Mouse (Mus musculus) hindbrain, postnatal 0 days (tissue): ENCODE measurements at regions not wholly inside any gene's neighbourhood (a gene's known extent, or its start where the extent isn't known, plus 50 kb on each side); places are given as distances from the start of the nearest gene placed in this dataset.

Experiments
- ATAC-seq: fragments of 200-750 bp; cut with Nextera tagmentation; 2 replicates; pipeline ENCODE4 v1.8.0; 2017; ENCODE audit warnings: mild to moderate bottlenecking, moderate TSS enrichment, moderate library complexity
- DNase-seq: peaks from one replicate; pipeline ENCODE4 v3.0.0-alpha.2; 2015; ENCODE audit warnings: low spot score
- H3K27ac ChIP-seq: fragments of 300-500 bp; sonication (generic); 2 replicates; pipeline ENCODE4 v1.5.1; 2014; ENCODE audit warnings: mild to moderate bottlenecking
- H3K27me3 ChIP-seq: fragments of 300-500 bp; sonication (generic); 2 replicates; pipeline ENCODE4 v1.6.1; 2014; ENCODE audit warnings: low read length, mixed read lengths; ENCODE audit not compliant: insufficient read depth
- H3K36me3 ChIP-seq: fragments of 300-500 bp; sonication (generic); 2 replicates; pipeline ENCODE4 v1.6.1; 2014; ENCODE audit warnings: low read length, mixed read lengths; ENCODE audit not compliant: insufficient read depth
- H3K4me1 ChIP-seq: fragments of 300-500 bp; sonication (generic); 2 replicates; pipeline ENCODE4 v1.6.1; 2014; ENCODE audit warnings: antibody characterized with exemption, low read length, mixed read lengths; ENCODE audit not compliant: insufficient read depth
- H3K4me2 ChIP-seq: fragments of 300-500 bp; sonication (generic); 2 replicates; pipeline ENCODE4 v1.6.1; 2014; ENCODE audit warnings: low read depth, mild to moderate bottlenecking, low read length, moderate library complexity, mixed read lengths
- H3K4me3 ChIP-seq: fragments of 300-500 bp; sonication (generic); 2 replicates; pipeline ENCODE4 v1.5.1; 2014; ENCODE audit warnings: low read length
- H3K9ac ChIP-seq: fragments of 300-500 bp; sonication (generic); replicated peaks from 2 replicates; pipeline ENCODE4 v1.6.1; 2014; ENCODE audit warnings: mild to moderate bottlenecking, low read length, moderate library complexity, mixed read lengths
- H3K9me3 ChIP-seq: fragments of 300-500 bp; sonication (generic); 2 replicates; pipeline ENCODE4 v1.6.1; 2016; ENCODE audit warnings: low read length, mixed read lengths
- CTCF ChIP-seq: IDR thresholded peaks from 2 replicates; pipeline ENCODE4 v1.5.1; 2016; ENCODE audit warnings: antibody characterized with exemption, control low read depth, low read depth
- WGBS: fragments of 180-500 bp; shearing (Covaris S2); extraction: QIAGEN DNeasy Blood & Tissue Kit; methylation state at CpG from one replicate; pipeline ENCODE4 v1.1.7; 2014; 5-methylcytosine and 5-hydroxymethylcytosine counted together

DNA sequence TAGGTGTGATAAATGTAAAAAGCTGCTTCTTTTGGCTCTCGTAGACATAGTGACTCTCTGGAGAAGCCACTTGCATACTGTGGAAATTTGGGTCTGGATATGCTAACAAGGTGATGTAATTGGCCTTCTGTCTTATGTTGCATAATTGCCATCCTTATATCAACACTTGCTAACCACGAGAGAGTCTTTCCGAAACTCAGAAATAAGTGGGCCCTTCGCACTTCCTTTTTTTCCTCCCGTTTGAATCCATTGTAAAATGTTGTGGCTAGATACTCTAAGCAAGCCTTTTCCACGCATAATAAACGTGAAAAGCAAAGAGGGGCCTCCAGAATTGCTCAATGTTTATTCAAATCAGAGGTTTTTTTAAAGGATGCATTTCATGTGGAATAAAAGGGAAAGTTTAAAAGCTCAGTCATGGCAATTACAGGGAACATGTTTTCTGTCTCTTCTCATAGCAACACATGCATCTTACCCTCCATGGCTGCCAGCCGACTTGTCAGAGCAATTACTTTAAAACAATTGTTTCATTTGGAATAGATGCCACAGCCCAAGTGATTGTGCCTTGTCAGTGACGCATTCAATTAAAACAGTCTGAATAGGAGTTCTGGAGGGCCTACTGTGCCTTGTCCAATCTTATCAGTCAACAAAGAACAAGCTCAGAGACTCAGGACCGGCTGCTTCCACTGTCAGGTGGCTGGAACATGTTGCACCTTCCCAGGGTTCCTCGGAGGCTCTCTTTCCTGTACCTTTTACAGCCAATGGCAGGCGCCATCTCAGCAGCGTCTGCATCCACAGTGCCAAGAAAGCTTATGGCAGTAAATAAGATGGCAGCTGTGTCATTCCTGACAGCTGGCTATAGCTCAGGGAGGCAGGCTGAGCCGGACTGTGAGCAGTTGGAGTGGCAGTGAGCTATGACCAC is 680.7 kb downstream of the Stpg2 start:
- Histone ChIP-seq H3K9ac (no peak overlapping the region), H3K4me3 (no peak overlapping the region), H3K9me3 (no peaks in the 10 kb centered on the region), H3K36me3 (no peaks in the 10 kb centered on the region), H3K4me2 (peak overlapping the region; percentile 28), H3K27ac (peak overlapping the region; percentile 71), H3K4me1 (no peaks in the 10 kb centered on the region), H3K27me3 (no peaks in the 10 kb centered on the region)
- WGBS, result 19% methylated on average over 14 of the region's 14 CpGs
- ATAC-seq (peak; percentile 95), DNase-seq (peak; percentile 92)
- peak; percentile 27; the same call in 1 of the 2 replicates for TF ChIP-seq CTCF

DNA sequence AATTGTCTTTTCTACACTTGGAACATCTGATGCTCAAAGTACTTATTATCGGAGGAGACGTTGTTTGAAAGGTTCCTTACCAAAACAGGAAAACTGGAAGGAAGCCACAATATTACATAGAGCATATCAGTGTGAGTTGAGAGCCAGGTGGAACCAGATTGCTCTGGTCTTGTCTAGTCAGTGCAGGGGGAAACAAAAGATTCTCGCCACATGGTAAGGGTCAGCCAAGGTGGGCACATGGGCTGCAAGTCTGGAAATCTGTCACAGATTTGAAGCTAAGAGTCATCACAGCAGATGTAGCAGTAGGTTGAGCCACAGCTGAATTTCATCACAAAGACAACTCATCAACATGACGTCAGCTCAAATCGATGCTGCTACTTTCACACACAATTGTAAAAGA is 681.8 kb downstream of the Stpg2 start:
- H3K9me3 ChIP-seq, result no peaks in the 10 kb centered on the region
- WGBS, result 58% methylated on average over 5 of the region's 5 CpGs
- no peak overlapping the region for H3K4me3 ChIP-seq
- H3K9ac ChIP-seq, result no peak overlapping the region
- H3K27ac ChIP-seq, result peak overlapping the region; percentile 65; the same call in 1 of the 2 replicates
- no peaks in the 10 kb centered on the region for H3K27me3 ChIP-seq
- H3K4me2 ChIP-seq, result no peak overlapping the region
- H3K36me3 ChIP-seq, result no peaks in the 10 kb centered on the region
- H3K4me1 ChIP-seq, result no peaks in the 10 kb centered on the region
- no peak for TF ChIP-seq CTCF
- peak; percentile 72 for ATAC-seq
- peak; percentile 82 for DNase-seq

DNA sequence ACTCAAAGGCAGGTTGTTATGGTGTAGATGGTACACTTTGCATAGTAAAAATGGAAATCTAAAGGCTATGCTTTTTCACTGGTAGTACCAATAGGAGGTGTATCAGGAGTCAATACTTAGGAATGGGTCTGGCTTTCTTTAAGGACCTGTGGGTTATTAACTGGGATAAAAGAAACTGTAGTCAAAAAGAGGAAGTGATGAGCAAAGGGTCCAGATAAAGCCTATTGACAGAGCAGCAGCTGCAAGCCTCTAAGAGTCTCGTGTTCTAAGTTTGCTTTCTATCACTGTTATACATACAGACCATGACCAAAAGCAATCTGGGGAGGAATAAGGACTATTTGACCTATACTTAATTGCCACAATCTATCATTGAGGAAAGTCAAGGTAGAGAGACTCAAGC is 683.0 kb downstream of the Stpg2 start:
- Histone ChIP-seq H3K9me3 (no peaks in the 10 kb centered on the region), H3K4me3 (no peak overlapping the region), H3K9ac (no peak overlapping the region), H3K27ac (no peak overlapping the region), H3K36me3 (no peaks in the 10 kb centered on the region), H3K27me3 (no peaks in the 10 kb centered on the region), H3K4me2 (no peak overlapping the region), H3K4me1 (no peaks in the 10 kb centered on the region)
- DNase-seq, result no peak
- 85% methylated on average over 1 of the region's 1 CpGs for WGBS
- TF ChIP-seq CTCF, result no peak
- ATAC-seq, result no peak

DNA sequence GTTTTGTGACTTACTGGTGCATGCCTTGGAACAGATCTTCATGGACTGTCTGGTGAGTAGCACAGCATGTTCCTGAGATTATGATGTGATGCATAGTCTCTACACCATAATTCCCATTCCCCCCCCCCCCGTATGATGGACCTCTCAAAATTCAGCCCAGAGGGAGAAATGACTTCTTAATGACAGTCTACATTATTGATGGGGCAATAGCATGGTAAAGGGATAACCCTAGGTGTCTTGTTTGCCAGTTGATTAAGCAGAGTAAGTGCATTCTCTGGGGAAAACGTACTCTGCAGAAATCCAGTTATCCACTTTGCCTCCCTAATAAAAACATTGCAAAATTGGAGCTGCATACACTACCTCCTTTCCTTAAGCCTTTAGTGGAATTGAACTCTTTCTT is 684.7 kb downstream of the Stpg2 start:
- Histone ChIP-seq H3K4me3 (no peak overlapping the region), H3K4me2 (no peak overlapping the region), H3K9ac (no peak overlapping the region), H3K27ac (no peak overlapping the region), H3K4me1 (no peaks in the 10 kb centered on the region), H3K27me3 (no peaks in the 10 kb centered on the region), H3K9me3 (no peaks in the 10 kb centered on the region), H3K36me3 (no peaks in the 10 kb centered on the region)
- ATAC-seq, result no peak
- WGBS, result 72% methylated on average over 2 of the region's 2 CpGs
- no peak for DNase-seq
- TF ChIP-seq CTCF, result no peak

DNA sequence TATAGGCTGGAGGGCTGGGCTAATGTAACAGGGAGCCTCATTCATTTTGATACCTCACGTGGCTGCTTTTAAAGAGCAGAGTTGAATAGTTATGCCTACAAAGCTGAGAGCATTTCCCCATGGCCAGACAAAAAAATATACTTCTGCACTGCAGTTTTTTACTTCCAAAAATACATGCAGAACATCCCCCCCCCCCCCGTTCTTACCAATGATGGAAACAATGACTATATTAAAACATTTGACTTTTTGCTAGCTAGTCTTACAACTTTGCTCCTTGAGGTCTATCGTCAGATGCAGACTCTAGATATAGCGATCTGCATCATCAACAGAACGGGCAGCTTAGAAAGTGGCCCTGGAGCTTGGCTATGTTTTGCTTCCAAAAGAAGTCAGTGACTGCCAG is 692.4 kb downstream of the Stpg2 start:
- Histone ChIP-seq H3K36me3 (no peaks in the 10 kb centered on the region), H3K4me1 (no peaks in the 10 kb centered on the region), H3K27ac (no peak overlapping the region), H3K9me3 (no peaks in the 10 kb centered on the region), H3K4me3 (no peak overlapping the region), H3K4me2 (no peak overlapping the region), H3K27me3 (no peaks in the 10 kb centered on the region), H3K9ac (no peak overlapping the region)
- no peak for DNase-seq
- TF ChIP-seq CTCF, result no peak
- ATAC-seq, result no peak
- WGBS, result 84% methylated on average over 5 of the region's 5 CpGs

DNA sequence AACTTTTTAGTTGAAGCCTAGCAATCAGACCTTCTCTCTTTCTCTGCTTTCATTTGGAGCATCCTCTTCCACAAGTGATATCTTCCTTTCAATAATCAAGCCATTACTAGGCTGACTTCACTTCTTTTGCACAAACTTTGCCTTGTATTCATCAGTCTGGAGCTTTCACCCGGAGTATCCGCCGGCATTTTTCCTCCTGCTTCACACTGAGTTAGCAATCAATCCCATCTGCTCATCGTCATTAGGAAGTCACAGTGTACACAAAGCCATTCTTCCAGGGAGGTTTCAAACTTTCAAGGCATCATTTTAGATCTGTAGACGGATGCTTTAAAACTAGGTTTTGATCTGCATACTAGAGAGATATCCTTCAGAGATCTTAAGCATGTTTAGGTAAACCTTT is 693.7 kb downstream of the Stpg2 start:
- H3K36me3 ChIP-seq, result no peaks in the 10 kb centered on the region
- TF ChIP-seq CTCF, result no peak
- ATAC-seq (no peak), DNase-seq (peak; percentile 46)
- H3K4me2 ChIP-seq, result 0 out of 2 replicates have a peak overlapping the region, but pooled peaks have one; percentile 1
- WGBS, result 8% methylated on average over 5 of the region's 5 CpGs
- H3K4me1 ChIP-seq, result no peaks in the 10 kb centered on the region
- H3K9me3 ChIP-seq, result no peaks in the 10 kb centered on the region
- no peaks in the 10 kb centered on the region for H3K27me3 ChIP-seq
- 0 out of 2 replicates have a peak overlapping the region, but pooled peaks have one; percentile 11 for H3K27ac ChIP-seq
- no peak overlapping the region for H3K9ac ChIP-seq
- no peak overlapping the region for H3K4me3 ChIP-seq

DNA sequence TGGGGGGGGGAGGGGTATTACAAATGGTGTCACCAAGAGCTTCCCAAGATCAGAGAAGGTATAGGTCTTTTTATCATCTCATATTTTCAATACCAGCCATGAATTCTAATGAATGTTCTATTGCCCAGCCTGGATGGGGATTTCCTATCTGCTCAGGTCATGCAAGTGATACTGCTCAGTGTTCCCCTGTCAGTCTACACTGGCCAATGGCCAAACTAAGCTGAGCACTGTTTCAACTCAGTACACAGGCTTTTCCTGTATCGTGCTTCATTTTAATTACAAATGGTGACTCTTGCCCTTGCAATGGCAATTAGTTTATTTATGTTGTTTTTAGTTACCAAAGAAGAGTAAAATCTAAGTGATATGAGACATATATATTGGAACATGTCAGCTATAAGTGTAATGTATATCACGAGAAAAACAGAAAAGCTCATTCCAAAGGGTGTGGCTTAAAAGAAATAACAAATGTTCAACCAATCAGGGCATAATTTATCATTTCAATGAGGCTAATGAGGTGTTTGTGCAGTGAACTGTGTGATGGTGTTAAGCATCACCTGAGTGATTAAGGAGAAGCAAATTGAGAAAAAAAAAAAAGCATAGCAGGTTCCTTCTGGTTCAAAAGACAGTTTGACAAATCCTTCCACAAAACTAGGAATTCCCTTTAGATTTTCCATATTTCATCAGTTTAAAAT is 708.3 kb downstream of the Stpg2 start:
- no peak for ATAC-seq
- H3K27ac ChIP-seq, result no peak overlapping the region

More for the DNA sequence above, 708.3 kb downstream of the Stpg2 start:
- no peak for DNase-seq
- H3K9ac ChIP-seq, result no peak overlapping the region
- no peaks in the 10 kb centered on the region for H3K36me3 ChIP-seq
- H3K4me2 ChIP-seq, result no peak overlapping the region
- H3K27me3 ChIP-seq, result no peaks in the 10 kb centered on the region
- H3K4me3 ChIP-seq, result no peak overlapping the region
- H3K4me1 ChIP-seq, result no peaks in the 10 kb centered on the region
- no peak for TF ChIP-seq CTCF
- 51% methylated on average over 2 of the region's 2 CpGs for WGBS
- H3K9me3 ChIP-seq, result no peaks in the 10 kb centered on the region
